Mouse (Mus musculus) myocyte (in vitro differentiated cells): Measurements from ENCODE around the gene Ltbr. TPM values are rescaled to one million over a fixed set of nuclear protein-coding genes. Genes with fewer than 3 reads are reported as not detected.

ENCODE experiments used
- H3K27me3 ChIP-seq: one replicate; pipeline ENCODE4 v1.6.1; 2011; ENCODE audit not compliant: control insufficient read depth, insufficient read depth, insufficient read length
- H3K36me3 ChIP-seq: one replicate; pipeline ENCODE4 v1.6.1; 2011; ENCODE audit not compliant: control insufficient read depth, insufficient read depth
- H3K4me2 ChIP-seq: one replicate; pipeline ENCODE4 v1.6.1; 2011; ENCODE audit warnings: low read depth, control low read depth
- H3K4me3 ChIP-seq: one replicate; pipeline ENCODE4 v1.5.1; 2011; ENCODE audit warnings: mild to moderate bottlenecking, control low read depth, moderate library complexity
- H3K79me2 ChIP-seq: one replicate; pipeline ENCODE4 v1.6.1; 2011; ENCODE audit not compliant: control insufficient read depth, insufficient read depth
- H3ac ChIP-seq: one replicate; pipeline ENCODE4 v1.6.1; 2011; ENCODE audit not compliant: control insufficient read depth, insufficient read length
- CEBPB ChIP-seq: IDR thresholded peaks from 2 replicates; pipeline ENCODE4 v1.6.1; 2011; ENCODE audit warnings: mild to moderate bottlenecking, moderate library complexity; ENCODE audit not compliant: poor library complexity, insufficient read depth, severe bottlenecking
- E2F4 ChIP-seq: IDR thresholded peaks from one replicate; pipeline ENCODE4 v1.6.1; 2011; ENCODE audit warnings: mild to moderate bottlenecking, control low read depth, moderate library complexity; ENCODE audit not compliant: insufficient read depth
- MAX ChIP-seq: IDR thresholded peaks from one replicate; pipeline ENCODE4 v1.6.1; 2011; ENCODE audit warnings: low read depth, mild to moderate bottlenecking, control low read depth
- MYOD1 ChIP-seq, 3 experiments: IDR thresholded peaks; one replicate each; pipeline ENCODE4 v1.6.1; 2011; ENCODE audit warnings: control low read depth in 2 of 3, low read depth in 2 of 3, mild to moderate bottlenecking in 2 of 3, moderate library complexity in 1 of 3; ENCODE audit not compliant: insufficient read length in 2 of 3, control insufficient read depth in 1 of 3
- MYOG ChIP-seq, 3 experiments: IDR thresholded peaks; one replicate each; pipeline ENCODE4 v1.6.1; 2011; ENCODE audit warnings: control low read depth in 2 of 3, low read depth in 2 of 3, mild to moderate bottlenecking in 2 of 3; ENCODE audit not compliant: insufficient read length in 2 of 3, control insufficient read depth in 1 of 3, insufficient read depth in 1 of 3
- POLR2A ChIP-seq: IDR thresholded peaks from one replicate; pipeline ENCODE4 v1.6.1; 2011; ENCODE audit warnings: low read depth, mild to moderate bottlenecking, control low read depth, moderate library complexity; ENCODE audit not compliant: insufficient read length
- POLR2AphosphoS2 ChIP-seq: IDR thresholded peaks from one replicate; pipeline ENCODE4 v1.6.1; 2011; ENCODE audit warnings: low read depth, control low read depth; ENCODE audit not compliant: insufficient read length
- REST ChIP-seq: IDR thresholded peaks from one replicate; pipeline ENCODE4 v1.6.1; 2011; ENCODE audit warnings: mild to moderate bottlenecking, control low read depth, moderate library complexity; ENCODE audit not compliant: insufficient read depth, insufficient read length
- SRF ChIP-seq: IDR thresholded peaks from one replicate; pipeline ENCODE4 v1.6.1; 2011; ENCODE audit warnings: low read depth; ENCODE audit not compliant: control insufficient read depth, insufficient read length
- TCF12 ChIP-seq: IDR thresholded peaks from one replicate; pipeline ENCODE4 v1.6.1; 2011; ENCODE audit warnings: mild to moderate bottlenecking, control low read depth; ENCODE audit not compliant: poor library complexity, insufficient read depth, severe bottlenecking
- TCF3 ChIP-seq: IDR thresholded peaks from one replicate; pipeline ENCODE4 v1.6.1; 2011; ENCODE audit warnings: low read depth, control low read depth; ENCODE audit not compliant: insufficient read length
- USF1 ChIP-seq: IDR thresholded peaks from one replicate; pipeline ENCODE4 v1.6.1; 2011; ENCODE audit warnings: low read depth, mild to moderate bottlenecking, control low read depth, moderate library complexity
- polyA plus RNA-seq: library from polyadenylated mRNA; unstranded; fragments of >200 nt; fragmentation: generic; extraction: Trizol; gene quantifications from one replicate; pipeline ENCODE4 v1.2.1, GENCODE M21; 2012; ENCODE audit warnings: missing spikeins

Gene Ltbr
- polyA plus RNA-seq, 1 experiment: 79.0 TPM

DNA sequence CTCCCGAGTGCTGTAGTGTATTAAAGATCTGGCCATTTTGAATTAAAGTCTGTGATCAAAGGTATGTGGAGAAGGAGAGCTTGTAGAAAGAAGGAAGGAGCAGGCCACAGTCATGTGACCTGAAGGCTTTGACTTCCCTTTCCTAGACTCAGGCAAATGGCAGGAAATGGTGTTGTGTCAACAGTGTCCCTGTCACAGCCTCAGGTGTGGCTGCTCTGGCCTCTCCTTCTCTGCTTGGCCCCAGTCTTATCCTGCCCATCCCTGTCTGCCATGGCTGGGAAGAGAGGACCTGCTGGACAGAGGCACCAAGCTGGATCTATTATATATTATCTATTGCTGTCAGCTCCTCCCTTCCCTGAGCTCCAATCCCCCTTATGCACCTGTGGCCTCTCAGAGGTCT lies 31.9 kb upstream of the Ltbr start:
- H3K4me3 ChIP-seq: no peak overlapping the region
- H3K27me3 ChIP-seq: peaks cover 4% of the 10 kb centered on the region
- no peak overlapping the region for H3ac ChIP-seq
- no peak overlapping the region for H3K4me2 ChIP-seq
- no peaks in the 10 kb centered on the region for H3K36me3 ChIP-seq
- peaks cover 15% of the 10 kb centered on the region for H3K79me2 ChIP-seq
- TF ChIP-seq POLR2A (no peak), POLR2AphosphoS2 (no peak), MAX (no peak), USF1 (no peak), MYOD1 (IDR thresholded peaks at IDR 0.05; ENCODE audit: control insufficient read depth in 1 of 3, insufficient read length in 2 of 3, low read depth in 2 of 3) (no peak), E2F4 (no peak), SRF (no peak), TCF3 (no peak)

DNA sequence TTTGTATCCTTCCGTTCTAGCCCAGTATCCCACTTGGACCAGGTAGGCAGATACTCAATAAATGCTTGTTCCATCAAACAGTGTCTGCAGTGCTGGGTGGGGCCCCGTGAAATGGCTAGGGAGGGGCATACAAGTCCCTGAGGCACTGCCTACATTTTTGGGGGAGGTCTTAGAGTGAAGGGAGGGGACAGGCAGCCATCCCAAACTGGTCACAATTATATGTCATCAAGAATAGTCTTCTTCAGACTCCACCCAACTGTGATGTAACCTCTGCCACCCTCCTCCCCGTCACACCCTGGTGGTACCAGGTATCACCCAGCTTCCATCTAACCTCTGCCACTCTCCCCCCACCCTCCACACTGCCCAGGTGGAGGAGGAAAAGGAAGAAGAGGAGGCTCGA lies 31.2 kb upstream of the Ltbr start:
- Histone ChIP-seq H3ac (no peak overlapping the region), H3K4me3 (no peak overlapping the region), H3K36me3 (no peaks in the 10 kb centered on the region), H3K79me2 (peaks cover 7% of the 10 kb centered on the region), H3K27me3 (peaks cover 4% of the 10 kb centered on the region), H3K4me2 (no peak overlapping the region)
- no peak for TF ChIP-seq MYOG (IDR thresholded peaks at IDR 0.05; ENCODE audit: control insufficient read depth in 1 of 3, insufficient read depth in 1 of 3, insufficient read length in 2 of 3, low read depth in 2 of 3)
- TF ChIP-seq REST: no peak
- no peak for TF ChIP-seq TCF3
- no peak for TF ChIP-seq MAX
- no peak for TF ChIP-seq POLR2AphosphoS2
- TF ChIP-seq TCF12: no peak
- no peak for TF ChIP-seq USF1
- no peak for TF ChIP-seq MYOD1 (IDR thresholded peaks at IDR 0.05; ENCODE audit: control insufficient read depth in 1 of 3, insufficient read length in 2 of 3, low read depth in 2 of 3)
- TF ChIP-seq SRF: no peak
- TF ChIP-seq POLR2A: no peak
- no peak for TF ChIP-seq CEBPB
- TF ChIP-seq E2F4: no peak

GRCm38 (mm10) chr6:125344084-125344483 lies 30.4 kb upstream of the Ltbr start:
- H3K4me2 ChIP-seq: no peak overlapping the region
- TF ChIP-seq USF1 (no peak), MAX (no peak), CEBPB (no peak), E2F4 (no peak), MYOD1 (IDR thresholded peaks at IDR 0.05; ENCODE audit: control insufficient read depth in 1 of 3, insufficient read length in 2 of 3, low read depth in 2 of 3) (no peak), SRF (no peak), REST (no peak), MYOG (IDR thresholded peaks at IDR 0.05; ENCODE audit: control insufficient read depth in 1 of 3, insufficient read depth in 1 of 3, insufficient read length in 2 of 3, low read depth in 2 of 3) (no peak), TCF12 (no peak), POLR2AphosphoS2 (no peak), POLR2A (no peak), TCF3 (no peak)
- H3ac ChIP-seq: no peak overlapping the region
- H3K36me3 ChIP-seq: no peaks in the 10 kb centered on the region
- H3K4me3 ChIP-seq: no peak overlapping the region
- no peaks in the 10 kb centered on the region for H3K79me2 ChIP-seq
- peaks cover 4% of the 10 kb centered on the region for H3K27me3 ChIP-seq

DNA sequence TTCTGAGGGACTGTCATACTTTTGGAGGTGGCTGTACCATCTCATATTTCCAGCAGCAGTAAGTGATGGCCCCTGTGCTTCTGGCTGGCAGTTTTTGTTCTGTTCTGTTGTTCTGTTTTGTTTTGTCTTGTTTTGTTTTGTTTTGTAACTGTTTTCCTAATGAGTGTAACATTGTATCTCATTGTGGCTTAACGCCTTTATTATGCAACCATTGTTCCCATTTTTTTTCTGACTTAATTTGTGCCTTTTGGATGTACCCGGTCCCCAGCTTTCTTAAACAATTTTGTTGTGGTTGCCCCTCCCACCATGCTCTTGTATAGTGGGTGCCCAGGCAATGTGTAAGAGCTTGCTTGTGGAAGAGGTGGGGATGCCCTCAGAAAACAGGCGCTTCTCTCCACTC lies 28.5 kb upstream of the Ltbr start:
- no peak for TF ChIP-seq USF1
- TF ChIP-seq CEBPB: no peak
- TF ChIP-seq SRF: no peak
- no peak for TF ChIP-seq POLR2A
- TF ChIP-seq E2F4: no peak
- TF ChIP-seq POLR2AphosphoS2: no peak
- TF ChIP-seq MAX: no peak
- TF ChIP-seq TCF12: no peak
- TF ChIP-seq TCF3: no peak
- TF ChIP-seq REST: no peak
- TF ChIP-seq MYOD1 (IDR thresholded peaks at IDR 0.05; ENCODE audit: control insufficient read depth in 1 of 3, insufficient read length in 2 of 3, low read depth in 2 of 3): no peak
- no peak for TF ChIP-seq MYOG (IDR thresholded peaks at IDR 0.05; ENCODE audit: control insufficient read depth in 1 of 3, insufficient read depth in 1 of 3, insufficient read length in 2 of 3, low read depth in 2 of 3)
- H3K27me3 ChIP-seq: peaks cover 4% of the 10 kb centered on the region
- H3ac ChIP-seq: no peak overlapping the region
- H3K79me2 ChIP-seq: no peaks in the 10 kb centered on the region
- no peaks in the 10 kb centered on the region for H3K36me3 ChIP-seq
- H3K4me2 ChIP-seq: no peak overlapping the region
- H3K4me3 ChIP-seq: no peak overlapping the region

GRCm38 (mm10) chr6:125340244-125340643 lies 26.6 kb upstream of the Ltbr start:
- no peak overlapping the region for H3ac ChIP-seq
- no peak overlapping the region for H3K4me2 ChIP-seq
- peaks cover 4% of the 10 kb centered on the region for H3K27me3 ChIP-seq
- TF ChIP-seq TCF12: no peak
- no peak for TF ChIP-seq MYOG (IDR thresholded peaks at IDR 0.05; ENCODE audit: control insufficient read depth in 1 of 3, insufficient read depth in 1 of 3, insufficient read length in 2 of 3, low read depth in 2 of 3)
- no peak for TF ChIP-seq CEBPB
- TF ChIP-seq TCF3: no peak
- no peak for TF ChIP-seq USF1
- no peaks in the 10 kb centered on the region for H3K36me3 ChIP-seq
- H3K4me3 ChIP-seq: no peak overlapping the region
- no peaks in the 10 kb centered on the region for H3K79me2 ChIP-seq
